Mouse (Mus musculus): Measurements from ENCODE around the gene Rnase1. TPM values are rescaled to one million over a fixed set of nuclear protein-coding genes. Genes with fewer than 3 reads are reported as not detected.

Gene Rnase1
- polyA plus RNA-seq, 1 experiment from 2014 or later: not detected

- Histone ChIP-seq H3K4me1 (replicated peaks; ENCODE audit: control insufficient read depth, insufficient read depth, low read length) (no peaks in the 10 kb centered on the region), H3K27me3 (ENCODE audit: control insufficient read depth, insufficient read depth, low read length) (no peaks in the 10 kb centered on the region), H3K27ac (ENCODE audit: low read depth, low read length) (no peak overlapping the region), H3K9ac (ENCODE audit: low read depth, low read length) (no peak overlapping the region), H3K9me3 (ENCODE audit: control insufficient read depth, low read length) (no peaks in the 10 kb centered on the region), H3K36me3 (ENCODE audit: control insufficient read depth, insufficient read depth, low read length) (no peaks in the 10 kb centered on the region), H3K4me2 (replicated peaks; ENCODE audit: low read depth, low read length) (no peak overlapping the region), H3K4me3 (ENCODE audit: low read depth, low read length) (no peak overlapping the region)
- WGBS: 83% methylated on average over 4 of the region's 4 CpGs
- no peak for DNase-seq (ENCODE audit: low spot score)
- ATAC-seq (ENCODE audit: low FRiP score): no peak
Observed at GRCm38 (mm10) chr14:51129624-51129975, 17.0 kb downstream of the Rnase1 start.

DNA sequence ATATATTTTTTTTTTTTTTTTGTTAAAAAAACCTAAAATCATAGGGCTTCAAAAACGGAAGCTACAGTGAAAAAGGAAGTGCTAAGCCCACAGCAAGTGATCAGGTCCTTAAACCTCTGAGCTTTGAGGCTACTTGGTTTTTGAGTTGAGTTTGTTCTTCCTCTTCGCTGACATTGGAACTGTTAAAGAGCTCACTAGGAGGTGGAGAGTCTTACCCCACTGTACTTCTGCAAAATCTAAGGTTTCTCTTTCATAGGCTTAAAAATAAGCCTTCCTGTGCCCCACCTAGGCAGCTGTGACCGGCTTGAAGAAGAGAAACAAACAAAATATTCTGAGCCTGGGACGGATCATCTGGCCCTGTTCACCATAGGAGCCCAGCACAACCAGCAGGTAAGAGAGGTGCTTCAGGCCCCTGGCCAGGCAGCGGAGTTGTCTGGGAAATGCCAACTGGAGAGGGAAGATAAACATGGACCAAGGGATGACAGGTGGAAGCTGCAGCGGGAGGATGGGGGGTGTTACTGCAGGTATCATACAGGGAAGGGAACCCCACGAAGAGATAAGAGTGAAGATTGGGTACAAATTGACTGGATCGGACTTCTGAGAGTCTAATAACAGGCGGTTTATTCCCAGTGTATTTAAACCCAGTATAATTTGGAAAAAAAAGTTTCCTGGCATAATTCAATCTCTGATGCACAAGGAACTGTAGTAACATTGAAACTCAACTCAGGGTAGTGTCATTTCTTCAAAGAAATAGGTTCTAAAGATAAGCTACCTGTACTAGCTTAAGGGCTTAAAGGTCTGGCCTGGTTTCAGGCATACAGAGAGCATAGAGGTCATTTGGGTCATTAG lies 17.6 kb downstream of the Rnase1 start:
- 85% methylated on average over 9 of the region's 9 CpGs for WGBS

GRCm38 (mm10) chr14:51127648-51128258 lies 18.8 kb downstream of the Rnase1 start:
- no peak for ATAC-seq (ENCODE audit: low FRiP score)
- H3K36me3 ChIP-seq (ENCODE audit: control insufficient read depth, insufficient read depth, low read length): no peaks in the 10 kb centered on the region
- no peak overlapping the region for H3K27ac ChIP-seq (ENCODE audit: low read depth, low read length)

More for the DNA sequence above, 17.6 kb downstream of the Rnase1 start:
- Histone ChIP-seq H3K36me3 (ENCODE audit: control insufficient read depth, insufficient read depth, low read length) (no peaks in the 10 kb centered on the region), H3K4me3 (ENCODE audit: low read depth, low read length) (no peak overlapping the region), H3K4me2 (replicated peaks; ENCODE audit: low read depth, low read length) (no peak overlapping the region), H3K9me3 (ENCODE audit: control insufficient read depth, low read length) (no peaks in the 10 kb centered on the region), H3K27ac (ENCODE audit: low read depth, low read length) (no peak overlapping the region), H3K4me1 (replicated peaks; ENCODE audit: control insufficient read depth, insufficient read depth, low read length) (no peaks in the 10 kb centered on the region), H3K27me3 (ENCODE audit: control insufficient read depth, insufficient read depth, low read length) (no peaks in the 10 kb centered on the region), H3K9ac (ENCODE audit: low read depth, low read length) (no peak overlapping the region)
- ATAC-seq (ENCODE audit: low FRiP score): no peak
- DNase-seq (ENCODE audit: low spot score): no peak

GRCm38 (mm10) chr14:51125684-51126083 lies 20.9 kb downstream of the Rnase1 start:
- WGBS: 89% methylated on average over 6 of the region's 6 CpGs
- Histone ChIP-seq H3K4me2 (replicated peaks; ENCODE audit: low read depth, low read length) (no peak overlapping the region), H3K4me1 (replicated peaks; ENCODE audit: control insufficient read depth, insufficient read depth, low read length) (no peaks in the 10 kb centered on the region), H3K9ac (ENCODE audit: low read depth, low read length) (no peak overlapping the region), H3K27me3 (ENCODE audit: control insufficient read depth, insufficient read depth, low read length) (no peaks in the 10 kb centered on the region), H3K4me3 (ENCODE audit: low read depth, low read length) (no peak overlapping the region), H3K9me3 (ENCODE audit: control insufficient read depth, low read length) (no peaks in the 10 kb centered on the region), H3K27ac (ENCODE audit: low read depth, low read length) (no peak overlapping the region), H3K36me3 (ENCODE audit: control insufficient read depth, insufficient read depth, low read length) (no peaks in the 10 kb centered on the region)
- ATAC-seq (ENCODE audit: low FRiP score) (no peak), DNase-seq (ENCODE audit: low spot score) (no peak)

More at GRCm38 (mm10) chr14:51127648-51128258, 18.8 kb downstream of the Rnase1 start:
- no peak for DNase-seq (ENCODE audit: low spot score)
- WGBS: 66% methylated on average over 2 of the region's 2 CpGs
- no peak overlapping the region for H3K4me2 ChIP-seq (replicated peaks; ENCODE audit: low read depth, low read length)
- H3K4me1 ChIP-seq (replicated peaks; ENCODE audit: control insufficient read depth, insufficient read depth, low read length): no peaks in the 10 kb centered on the region
- no peaks in the 10 kb centered on the region for H3K27me3 ChIP-seq (ENCODE audit: control insufficient read depth, insufficient read depth, low read length)
- H3K4me3 ChIP-seq (ENCODE audit: low read depth, low read length): no peak overlapping the region
- no peak overlapping the region for H3K9ac ChIP-seq (ENCODE audit: low read depth, low read length)
- H3K9me3 ChIP-seq (ENCODE audit: control insufficient read depth, low read length): no peaks in the 10 kb centered on the region

DNA sequence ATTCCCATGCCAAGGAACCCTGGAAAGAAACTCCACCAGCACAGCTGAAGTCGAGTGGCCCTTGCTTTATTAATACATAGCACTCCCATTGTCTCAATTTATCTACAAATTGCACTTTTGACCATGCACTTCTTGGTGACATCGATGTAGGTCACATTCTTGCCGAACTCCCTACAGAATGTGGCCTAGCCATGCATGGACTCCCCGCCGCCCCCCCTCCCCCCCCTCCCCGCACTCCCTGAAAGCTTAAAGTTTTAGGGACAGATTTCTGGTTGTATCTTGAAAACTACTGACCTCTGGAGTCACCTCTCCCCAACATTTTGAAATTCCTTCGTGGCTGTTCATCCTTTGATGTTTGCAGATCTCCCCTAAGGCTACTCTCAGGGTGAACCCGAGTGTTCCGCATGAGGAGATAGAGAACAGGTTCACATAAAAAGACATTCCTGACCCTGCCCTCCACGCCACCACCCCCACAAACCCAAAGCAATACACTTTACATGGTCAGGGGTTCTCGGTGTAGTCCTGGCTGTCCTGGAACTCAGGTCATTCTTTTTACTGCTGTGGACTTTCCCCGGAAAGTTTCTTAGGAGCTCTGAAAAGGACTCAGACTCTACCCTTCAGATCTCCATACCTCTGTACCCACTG lies 32.5 kb downstream of the Rnase1 start, which contains the start of gene Eddm3b:
Gene Eddm3b (plus strand): TSS at position 511 of the 645 bp plus-strand sequence.
- no peaks in the 10 kb centered on the region for H3K9me3 ChIP-seq (ENCODE audit: control insufficient read depth, low read length)
- H3K4me2 ChIP-seq (replicated peaks; ENCODE audit: low read depth, low read length): no peak within 1 kb of the TSS
- no peak for ATAC-seq (ENCODE audit: low FRiP score)
- no peaks in the 10 kb centered on the region for H3K4me1 ChIP-seq (replicated peaks; ENCODE audit: control insufficient read depth, insufficient read depth, low read length)
- H3K4me3 ChIP-seq (ENCODE audit: low read depth, low read length): no peak within 1 kb of the TSS
- DNase-seq (ENCODE audit: low spot score): no peak
- no peaks in the 10 kb centered on the region for H3K27me3 ChIP-seq (ENCODE audit: control insufficient read depth, insufficient read depth, low read length)
- H3K27ac ChIP-seq (ENCODE audit: low read depth, low read length): no peak within 1 kb of the TSS
- H3K36me3 ChIP-seq (ENCODE audit: control insufficient read depth, insufficient read depth, low read length): no peaks in the 10 kb centered on the region
- no peak within 1 kb of the TSS for H3K9ac ChIP-seq (ENCODE audit: low read depth, low read length)
- WGBS: 49% methylated on average over 12 of the region's 12 CpGs

GRCm38 (mm10) chr14:51113476-51113875 lies 33.1 kb downstream of the Rnase1 start:
- Histone ChIP-seq H3K4me2 (replicated peaks; ENCODE audit: low read depth, low read length) (no peak overlapping the region), H3K9ac (ENCODE audit: low read depth, low read length) (no peak overlapping the region), H3K36me3 (ENCODE audit: control insufficient read depth, insufficient read depth, low read length) (no peaks in the 10 kb centered on the region), H3K4me3 (ENCODE audit: low read depth, low read length) (no peak overlapping the region), H3K27ac (ENCODE audit: low read depth, low read length) (no peak overlapping the region), H3K9me3 (ENCODE audit: control insufficient read depth, low read length) (no peaks in the 10 kb centered on the region), H3K4me1 (replicated peaks; ENCODE audit: control insufficient read depth, insufficient read depth, low read length) (no peaks in the 10 kb centered on the region), H3K27me3 (ENCODE audit: control insufficient read depth, insufficient read depth, low read length) (no peaks in the 10 kb centered on the region)
- ATAC-seq (ENCODE audit: low FRiP score): no peak
- no peak for DNase-seq (ENCODE audit: low spot score)
- 31% methylated on average over 9 of the region's 9 CpGs for WGBS

- ATAC-seq (ENCODE audit: low FRiP score): no peak
- Histone ChIP-seq H3K36me3 (ENCODE audit: control insufficient read depth, insufficient read depth, low read length) (no peaks in the 10 kb centered on the region), H3K27ac (ENCODE audit: low read depth, low read length) (no peak overlapping the region), H3K9me3 (ENCODE audit: control insufficient read depth, low read length) (no peaks in the 10 kb centered on the region), H3K4me2 (replicated peaks; ENCODE audit: low read depth, low read length) (no peak overlapping the region), H3K27me3 (ENCODE audit: control insufficient read depth, insufficient read depth, low read length) (no peaks in the 10 kb centered on the region), H3K9ac (ENCODE audit: low read depth, low read length) (no peak overlapping the region), H3K4me3 (ENCODE audit: low read depth, low read length) (no peak overlapping the region), H3K4me1 (replicated peaks; ENCODE audit: control insufficient read depth, insufficient read depth, low read length) (no peaks in the 10 kb centered on the region)
- 74% methylated on average over 3 of the region's 3 CpGs for WGBS
- no peak for DNase-seq (ENCODE audit: low spot score)
Observed at GRCm38 (mm10) chr14:51111966-51112365, 34.6 kb downstream of the Rnase1 start.

GRCm38 (mm10) chr14:51106449-51106967 lies 40.1 kb downstream of the Rnase1 start:
- Histone ChIP-seq H3K4me2 (replicated peaks; ENCODE audit: low read depth, low read length) (no peak overlapping the region), H3K27me3 (ENCODE audit: control insufficient read depth, insufficient read depth, low read length) (no peaks in the 10 kb centered on the region), H3K4me3 (ENCODE audit: low read depth, low read length) (no peak overlapping the region), H3K27ac (ENCODE audit: low read depth, low read length) (no peak overlapping the region), H3K9ac (ENCODE audit: low read depth, low read length) (no peak overlapping the region), H3K36me3 (ENCODE audit: control insufficient read depth, insufficient read depth, low read length) (no peaks in the 10 kb centered on the region), H3K4me1 (replicated peaks; ENCODE audit: control insufficient read depth, insufficient read depth, low read length) (no peaks in the 10 kb centered on the region), H3K9me3 (ENCODE audit: control insufficient read depth, low read length) (no peaks in the 10 kb centered on the region)
- no peak for ATAC-seq (ENCODE audit: low FRiP score)
- DNase-seq (ENCODE audit: low spot score): no peak

Data from hindbrain, embryonic 11.5 days (tissue).